Mouse (Mus musculus): ENCODE data around the gene Atp1a3. TPM values are rescaled to one million over a fixed set of nuclear protein-coding genes. Genes with fewer than 3 reads are reported as not detected.

The Atp1a3 gene
- total and polyA plus RNA-seq, 2 experiments from 2014 or later = 493 to 727 TPM

DNA sequence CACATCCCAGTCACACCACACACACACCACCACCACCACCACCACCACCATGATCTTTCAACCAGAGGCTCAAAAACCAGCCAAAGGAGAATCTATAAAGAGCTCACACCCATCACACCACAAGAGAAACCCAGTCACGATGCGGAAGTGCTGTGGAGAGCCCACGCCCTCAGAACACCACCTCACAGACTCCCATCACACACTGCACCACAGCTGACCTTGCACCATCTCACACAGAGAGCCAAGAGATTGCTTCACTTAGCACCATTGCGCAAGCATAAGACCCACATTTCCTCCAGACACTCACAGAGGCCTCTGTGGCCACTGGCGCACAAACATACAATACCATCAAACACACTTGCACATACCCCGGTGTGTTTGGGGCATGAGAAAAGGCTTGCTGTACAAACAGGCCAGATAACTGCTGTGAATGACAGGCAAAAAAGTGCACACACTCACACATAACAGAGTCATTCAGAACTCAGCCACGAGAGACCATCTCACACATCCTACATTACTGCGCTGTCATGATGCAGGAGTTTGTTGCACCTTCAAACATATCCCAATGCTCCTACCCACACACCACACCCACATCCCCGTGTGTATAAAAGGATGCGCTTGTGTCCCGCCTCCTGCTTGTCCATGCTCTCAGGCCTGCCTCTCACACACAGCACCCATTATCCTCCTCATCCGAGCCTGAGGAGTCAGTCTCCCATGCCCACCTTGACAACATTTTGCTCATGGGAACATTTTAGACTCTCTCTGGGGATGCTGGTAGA lies 1.0 kb upstream of the Atp1a3 start:
- H3K4me3 ChIP-seq (ENCODE audit: low read depth, low read length) = no peak overlapping the region
- no peak for TF ChIP-seq CTCF (IDR thresholded peaks at IDR 0.05)
- H3K27ac ChIP-seq (ENCODE audit: low read depth, low read length) = peak overlapping the region; percentile 97
- WGBS = 70% methylated on average over 12 of the region's 12 CpGs
- peak overlapping the region; percentile 63; the same call in 1 of the 2 replicates for H3K9ac ChIP-seq (replicated peaks; ENCODE audit: low read length, poor library complexity, severe bottlenecking)
- DNase-seq (ENCODE audit: low spot score) = no peak
- H3K9me3 ChIP-seq (ENCODE audit: low read length) = no peaks in the 10 kb centered on the region
- peaks cover 53% of the 10 kb centered on the region for H3K4me1 ChIP-seq (ENCODE audit: insufficient read depth, low read length)
- ATAC-seq (ENCODE audit: low FRiP score) = no peak
- H3K36me3 ChIP-seq (ENCODE audit: insufficient read depth, low read length) = no peaks in the 10 kb centered on the region
- peak overlapping the region; percentile 65 for H3K4me2 ChIP-seq (ENCODE audit: low read depth, low read length, poor library complexity, severe bottlenecking)
- H3K27me3 ChIP-seq (ENCODE audit: insufficient read depth, low read length) = no peaks in the 10 kb centered on the region

DNA sequence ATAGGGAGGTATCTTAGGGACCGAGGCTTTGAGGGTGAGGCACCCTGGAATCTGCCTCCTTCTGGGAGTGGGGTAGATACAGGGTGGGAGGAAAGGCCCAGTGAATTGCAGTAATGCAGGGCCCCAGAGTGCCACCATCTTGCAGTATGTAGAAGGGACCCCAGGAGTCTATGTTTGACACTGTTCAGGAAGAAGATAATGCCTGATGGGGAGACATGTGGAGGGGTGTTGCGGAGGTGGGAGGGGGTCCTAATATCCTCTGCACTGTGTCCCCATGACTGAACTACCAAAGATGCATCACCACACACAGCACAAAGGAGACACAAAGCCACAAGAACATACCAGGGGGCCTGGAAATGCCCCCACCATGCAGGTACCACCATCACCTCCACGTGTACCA lies 413 bp upstream of the Atp1a3 start:
- H3K27me3 ChIP-seq (ENCODE audit: insufficient read depth, low read length) = no peaks in the 10 kb centered on the region
- peak overlapping the region; percentile 87 for H3K4me3 ChIP-seq (ENCODE audit: low read depth, low read length)
- 0 out of 2 replicates have a peak, but pooled peaks cover under 1% of the 10 kb centered on the region for H3K36me3 ChIP-seq (ENCODE audit: insufficient read depth, low read length)
- H3K27ac ChIP-seq (ENCODE audit: low read depth, low read length) = peak overlapping the region; percentile 97
- peaks cover 53% of the 10 kb centered on the region for H3K4me1 ChIP-seq (ENCODE audit: insufficient read depth, low read length)
- no peaks in the 10 kb centered on the region for H3K9me3 ChIP-seq (ENCODE audit: low read length)
- 60% methylated on average over 3 of the region's 3 CpGs for WGBS
- TF ChIP-seq CTCF (IDR thresholded peaks at IDR 0.05) = no peak
- H3K9ac ChIP-seq (replicated peaks; ENCODE audit: low read length, poor library complexity, severe bottlenecking) = peak overlapping the region; percentile 88
- DNase-seq (ENCODE audit: low spot score) (no peak), ATAC-seq (ENCODE audit: low FRiP score) (no peak; the same call in 1 of the 2 replicates)
- H3K4me2 ChIP-seq (ENCODE audit: low read depth, low read length, poor library complexity, severe bottlenecking) = peak overlapping the region; percentile 65

DNA sequence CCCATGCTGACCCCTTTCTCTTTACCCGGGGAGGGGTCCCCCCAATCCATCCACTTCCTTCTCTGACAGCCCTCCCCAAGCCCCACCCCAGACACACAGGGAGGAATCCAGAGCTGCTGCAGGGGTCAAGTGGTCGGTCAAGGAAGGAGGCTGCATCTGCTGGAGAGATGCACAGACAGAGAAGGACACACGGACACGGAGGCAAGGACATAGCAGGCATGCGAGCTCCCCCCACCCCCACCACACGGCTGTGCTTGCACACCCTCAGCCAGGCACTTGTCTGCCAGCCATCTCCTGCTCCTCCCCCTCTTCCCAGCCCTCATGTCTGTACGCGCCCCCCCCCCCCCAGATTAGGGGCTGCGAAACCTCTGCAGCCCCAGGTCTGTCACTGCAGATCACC lies 952 bp downstream of the Atp1a3 start:
- Histone ChIP-seq H3K27ac (ENCODE audit: low read depth, low read length) (peak overlapping the region; percentile 97), H3K27me3 (ENCODE audit: insufficient read depth, low read length) (no peaks in the 10 kb centered on the region), H3K9me3 (ENCODE audit: low read length) (no peaks in the 10 kb centered on the region), H3K4me1 (ENCODE audit: insufficient read depth, low read length) (peaks cover 46% of the 10 kb centered on the region), H3K4me2 (ENCODE audit: low read depth, low read length, poor library complexity, severe bottlenecking) (peak overlapping the region; percentile 65), H3K4me3 (ENCODE audit: low read depth, low read length) (peak overlapping the region; percentile 87), H3K9ac (replicated peaks; ENCODE audit: low read length, poor library complexity, severe bottlenecking) (peak overlapping the region; percentile 88), H3K36me3 (ENCODE audit: insufficient read depth, low read length) (peaks cover 11% of the 10 kb centered on the region)
- ATAC-seq (ENCODE audit: low FRiP score) (no peak), DNase-seq (ENCODE audit: low spot score) (no peak)
- 24% methylated on average over 9 of the region's 9 CpGs for WGBS
- no peak for TF ChIP-seq CTCF (IDR thresholded peaks at IDR 0.05)

DNA sequence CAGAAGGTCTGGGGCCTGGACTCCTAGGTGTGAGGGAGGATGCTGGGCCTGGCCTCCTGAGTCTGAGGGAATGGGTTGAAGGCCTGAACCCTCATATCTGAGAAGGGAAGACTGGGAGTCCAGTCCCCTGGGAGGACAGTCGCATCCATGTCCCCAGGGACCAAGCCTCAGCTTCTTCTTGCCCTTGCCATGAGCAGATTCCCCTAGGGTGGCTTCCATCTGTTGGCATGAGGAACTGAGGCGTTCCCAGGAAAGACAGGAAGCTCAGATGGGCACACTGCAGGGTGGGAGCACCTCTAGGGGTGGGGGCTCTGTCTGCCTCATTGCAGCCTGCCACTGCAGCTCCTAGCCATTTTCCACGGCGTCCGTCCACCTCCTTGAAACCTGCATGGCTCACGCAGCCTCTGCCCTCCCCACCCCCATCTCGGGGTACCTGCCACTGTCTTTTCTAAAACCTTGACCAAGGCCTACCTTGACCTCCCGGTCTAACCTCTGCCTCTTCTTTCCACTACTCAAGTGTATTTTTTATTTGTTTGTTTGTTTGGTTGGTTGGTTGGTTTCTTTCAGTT lies 1.9 kb downstream of the Atp1a3 start:
- Histone ChIP-seq H3K27me3 (ENCODE audit: insufficient read depth, low read length) (no peaks in the 10 kb centered on the region), H3K9me3 (ENCODE audit: low read length) (no peaks in the 10 kb centered on the region), H3K4me3 (ENCODE audit: low read depth, low read length) (peak overlapping the region; percentile 87), H3K4me2 (ENCODE audit: low read depth, low read length, poor library complexity, severe bottlenecking) (peak overlapping the region; percentile 65), H3K4me1 (ENCODE audit: insufficient read depth, low read length) (peaks cover 37% of the 10 kb centered on the region), H3K27ac (ENCODE audit: low read depth, low read length) (peak overlapping the region; percentile 97), H3K36me3 (ENCODE audit: insufficient read depth, low read length) (peaks cover 16% of the 10 kb centered on the region), H3K9ac (replicated peaks; ENCODE audit: low read length, poor library complexity, severe bottlenecking) (peak overlapping the region; percentile 88)
- WGBS = 68% methylated on average over 8 of the region's 8 CpGs
- TF ChIP-seq CTCF (IDR thresholded peaks at IDR 0.05) = no peak
- no peak for ATAC-seq (ENCODE audit: low FRiP score)
- no peak for DNase-seq (ENCODE audit: low spot score)

DNA sequence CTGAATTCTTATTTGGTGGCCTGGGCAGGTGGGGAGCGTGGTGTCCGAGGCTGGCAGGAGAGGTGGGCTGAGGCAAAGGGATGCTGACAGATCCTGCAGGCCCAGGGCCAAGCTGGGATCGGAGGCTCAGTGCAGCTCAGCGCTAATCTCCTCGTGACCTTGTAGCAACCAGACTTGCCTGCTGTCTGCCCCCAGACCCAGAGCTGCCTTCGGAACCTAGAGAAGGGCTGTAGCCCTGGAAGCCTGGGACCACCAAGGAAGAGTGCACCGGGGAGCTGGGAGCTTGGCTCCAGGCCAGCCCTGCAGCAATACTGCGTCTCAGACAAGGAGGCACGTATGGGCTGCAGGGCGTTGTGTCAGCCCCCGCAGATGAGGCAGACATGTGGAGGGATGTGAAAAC lies 2.5 kb downstream of the Atp1a3 start:
- WGBS = 17% methylated on average over 11 of the region's 11 CpGs
- peak overlapping the region; percentile 97 for H3K27ac ChIP-seq (ENCODE audit: low read depth, low read length)
- peak overlapping the region; percentile 87 for H3K4me3 ChIP-seq (ENCODE audit: low read depth, low read length)
- H3K4me1 ChIP-seq (ENCODE audit: insufficient read depth, low read length) = peaks cover 32% of the 10 kb centered on the region
- peak overlapping the region; percentile 65 for H3K4me2 ChIP-seq (ENCODE audit: low read depth, low read length, poor library complexity, severe bottlenecking)
- TF ChIP-seq CTCF (IDR thresholded peaks at IDR 0.05) = no peak
- no peak for ATAC-seq (ENCODE audit: low FRiP score)
- no peak for DNase-seq (ENCODE audit: low spot score)
- no peaks in the 10 kb centered on the region for H3K27me3 ChIP-seq (ENCODE audit: insufficient read depth, low read length)
- peak overlapping the region; percentile 88 for H3K9ac ChIP-seq (replicated peaks; ENCODE audit: low read length, poor library complexity, severe bottlenecking)
- H3K36me3 ChIP-seq (ENCODE audit: insufficient read depth, low read length) = peaks cover 21% of the 10 kb centered on the region
- no peaks in the 10 kb centered on the region for H3K9me3 ChIP-seq (ENCODE audit: low read length)

DNA sequence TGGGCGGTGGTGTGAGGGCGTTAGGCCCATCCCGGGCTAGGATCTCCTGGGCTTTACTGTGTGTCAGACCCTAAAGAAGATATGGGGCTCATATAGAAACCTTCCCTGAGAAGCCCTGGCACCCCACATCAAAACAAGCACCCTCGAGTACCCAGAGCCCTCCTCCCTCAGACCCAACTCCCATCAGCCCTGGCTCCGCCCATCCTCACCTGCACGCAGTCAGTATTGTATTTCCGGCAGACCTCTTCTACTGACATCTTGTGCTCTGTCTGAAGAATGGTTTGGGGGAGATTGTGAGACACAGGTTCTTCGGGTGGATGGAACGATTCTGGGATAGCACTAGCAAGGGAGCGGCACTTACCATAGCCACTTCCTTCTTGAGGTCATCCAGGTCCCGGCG lies 5.0 kb downstream of the Atp1a3 start:
- H3K36me3 ChIP-seq (ENCODE audit: insufficient read depth, low read length) = peaks cover 38% of the 10 kb centered on the region
- no peaks in the 10 kb centered on the region for H3K27me3 ChIP-seq (ENCODE audit: insufficient read depth, low read length)
- no peak overlapping the region for H3K9ac ChIP-seq (replicated peaks; ENCODE audit: low read length, poor library complexity, severe bottlenecking)
- H3K27ac ChIP-seq (ENCODE audit: low read depth, low read length) = no peak overlapping the region
- no peak for TF ChIP-seq CTCF (IDR thresholded peaks at IDR 0.05)
- peaks cover 12% of the 10 kb centered on the region for H3K4me1 ChIP-seq (ENCODE audit: insufficient read depth, low read length)
- WGBS = 77% methylated on average over 12 of the region's 12 CpGs
- H3K4me3 ChIP-seq (ENCODE audit: low read depth, low read length) = no peak overlapping the region
- no peak overlapping the region for H3K4me2 ChIP-seq (ENCODE audit: low read depth, low read length, poor library complexity, severe bottlenecking)
- ATAC-seq (ENCODE audit: low FRiP score) (no peak), DNase-seq (ENCODE audit: low spot score) (no peak)
- no peaks in the 10 kb centered on the region for H3K9me3 ChIP-seq (ENCODE audit: low read length)
